Mouse (Mus musculus) small intestine, adult 2 months (tissue): ENCODE data around the gene Slc23a3.

Source experiments
- CTCF ChIP-seq: fragments of 200-500 bp; IDR thresholded peaks from 2 replicates; pipeline ENCODE4 v1.5.1; 2012; ENCODE audit warnings: low read depth, mild to moderate bottlenecking, control low read depth, inconsistent platforms, low read length, moderate library complexity, mixed read lengths; ENCODE audit not compliant: insufficient replicate concordance, insufficient read length; ENCODE audit errors: extremely low read depth
- POLR2A ChIP-seq: fragments of 200-500 bp; IDR thresholded peaks from 2 replicates; pipeline ENCODE4 v1.6.1; 2012; ENCODE audit warnings: low read depth, mild to moderate bottlenecking, control low read depth, inconsistent platforms, low read length, moderate library complexity

DNA sequence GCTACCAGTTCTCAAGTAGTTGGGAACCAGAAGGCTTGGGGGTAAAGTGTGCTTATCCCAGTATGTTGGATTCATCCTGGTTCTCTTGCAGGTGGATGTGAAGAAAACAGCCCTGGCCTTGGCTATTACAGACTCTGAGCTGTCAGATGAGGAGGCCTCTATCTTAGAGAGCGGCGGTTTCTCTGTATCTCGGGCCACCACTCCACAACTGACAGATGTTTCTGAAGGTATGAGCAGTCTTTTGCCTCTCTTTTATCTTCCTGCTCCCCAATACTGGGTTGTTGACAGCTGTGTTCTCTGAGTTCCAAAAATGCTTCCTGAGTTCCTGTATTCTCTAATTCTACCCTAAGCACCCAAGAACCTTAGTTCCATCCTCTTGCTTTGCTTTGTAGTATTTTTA, 11.9 kb upstream of the Slc23a3 start:
- no peak for TF ChIP-seq POLR2A
- TF ChIP-seq CTCF: no peak
